Mouse (Mus musculus): ENCODE measurements around the gene Psmd3. TPM values are rescaled to one million over a fixed set of nuclear protein-coding genes. Genes with fewer than 3 reads are reported as not detected.
A peak's percentile ranks its signal among the peaks of the same experiment; 100 is the strongest.

The Psmd3 gene
- polyA plus RNA-seq, 1 experiment = 57.7 TPM

DNA sequence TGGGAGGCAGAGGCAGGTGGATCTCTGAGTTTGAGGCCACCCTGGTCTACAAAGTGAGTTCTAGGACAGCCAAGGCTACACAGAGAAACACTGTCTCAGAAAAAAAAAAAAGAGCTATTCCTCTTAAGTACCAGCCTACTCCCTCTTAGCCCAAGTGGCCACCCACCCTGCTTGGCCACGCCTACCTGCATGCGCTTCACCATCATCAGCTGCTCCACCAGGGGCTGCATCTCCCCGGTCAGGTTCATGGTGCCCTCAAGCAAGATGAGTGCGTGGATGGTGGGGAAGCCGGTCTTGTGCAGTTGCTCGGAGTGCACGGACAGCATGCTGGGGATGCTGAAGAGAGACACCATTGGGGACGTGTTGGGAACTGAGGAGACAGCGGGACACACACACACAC is 33.6 kb downstream of the Psmd3 start:
- TF ChIP-seq CTCF (IDR thresholded peaks at IDR 0.05; ENCODE audit: control insufficient read depth, insufficient read depth, low read length) (no peak), POLR2A (IDR thresholded peaks at IDR 0.05; ENCODE audit: borderline replicate concordance, control insufficient read depth, low read depth, low read length) (no peak)
- no peak overlapping the region for H3K27ac ChIP-seq (ENCODE audit: control insufficient read depth, insufficient read depth, low read depth, low read length, poor library complexity)
- H3K4me1 ChIP-seq (ENCODE audit: control insufficient read depth, insufficient read depth, low read length) = peaks cover 2% of the 10 kb centered on the region; the same call in 1 of the 2 replicates
- no peak overlapping the region for H3K4me3 ChIP-seq (replicated peaks; ENCODE audit: control insufficient read depth, low read depth, low read length)
- 90% methylated on average over 9 of the region's 9 CpGs for WGBS

- H3K4me1 ChIP-seq (ENCODE audit: control insufficient read depth, insufficient read depth, low read length) = no peaks in the 10 kb centered on the region; the same call in 1 of the 2 replicates
- 28% methylated on average over 13 of the region's 13 CpGs for WGBS
- peak; percentile 70 for TF ChIP-seq CTCF (IDR thresholded peaks at IDR 0.05; ENCODE audit: control insufficient read depth, insufficient read depth, low read length)
- TF ChIP-seq POLR2A (IDR thresholded peaks at IDR 0.05; ENCODE audit: borderline replicate concordance, control insufficient read depth, low read depth, low read length) = no peak
- H3K27ac ChIP-seq (ENCODE audit: control insufficient read depth, insufficient read depth, low read depth, low read length, poor library complexity) = no peak overlapping the region
- H3K4me3 ChIP-seq (replicated peaks; ENCODE audit: control insufficient read depth, low read depth, low read length) = no peak overlapping the region
Observed at GRCm38 (mm10) chr11:98717904-98718303, 35.5 kb downstream of the Psmd3 start.

GRCm38 (mm10) chr11:98720756-98721155 is 38.4 kb downstream of the Psmd3 start:
- WGBS = 77% methylated on average over 2 of the region's 2 CpGs
- H3K27ac ChIP-seq (ENCODE audit: control insufficient read depth, insufficient read depth, low read depth, low read length, poor library complexity) = no peak overlapping the region
- TF ChIP-seq CTCF (IDR thresholded peaks at IDR 0.05; ENCODE audit: control insufficient read depth, insufficient read depth, low read length) = no peak
- no peak for TF ChIP-seq POLR2A (IDR thresholded peaks at IDR 0.05; ENCODE audit: borderline replicate concordance, control insufficient read depth, low read depth, low read length)
- no peaks in the 10 kb centered on the region for H3K4me1 ChIP-seq (ENCODE audit: control insufficient read depth, insufficient read depth, low read length)
- no peak overlapping the region for H3K4me3 ChIP-seq (replicated peaks; ENCODE audit: control insufficient read depth, low read depth, low read length)

DNA sequence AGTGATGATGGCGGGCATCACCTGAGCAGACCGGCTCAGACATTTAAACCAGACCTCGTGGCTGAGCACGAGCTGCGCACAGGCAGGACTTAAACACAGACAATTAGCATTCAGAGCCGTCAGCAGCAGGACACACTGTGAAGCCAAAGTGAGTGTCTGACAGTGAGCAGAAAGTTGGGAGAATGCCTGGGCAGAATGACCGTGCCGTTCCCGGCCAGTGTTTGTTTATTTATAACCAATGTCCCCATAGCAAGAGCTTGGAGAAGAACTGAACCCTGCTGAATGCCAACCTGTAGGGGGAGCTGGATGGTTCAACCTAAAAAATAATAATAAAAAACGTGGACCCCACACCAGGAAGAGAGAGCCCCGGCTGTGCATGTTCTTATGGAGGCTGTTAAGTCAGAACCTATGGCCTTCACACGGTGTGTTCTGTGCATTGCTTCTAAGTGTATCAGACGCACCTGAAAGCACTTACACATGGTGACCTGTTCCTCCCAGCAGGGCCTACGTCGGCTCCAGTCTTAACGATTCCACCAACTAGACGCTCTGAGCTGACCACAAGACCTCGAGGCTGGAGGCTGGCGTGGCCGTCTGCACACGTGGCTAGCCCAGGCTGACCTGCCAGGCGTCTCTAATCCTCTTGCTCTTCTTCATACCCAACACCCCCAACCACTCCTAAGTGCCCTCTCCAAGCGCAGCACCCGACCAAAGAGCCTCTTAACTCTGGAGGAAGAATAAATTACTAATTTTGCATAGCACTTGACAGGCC is 39.3 kb downstream of the Psmd3 start:
- Histone ChIP-seq H3K4me3 (replicated peaks; ENCODE audit: control insufficient read depth, low read depth, low read length) (no peak overlapping the region), H3K4me1 (ENCODE audit: control insufficient read depth, insufficient read depth, low read length) (no peaks in the 10 kb centered on the region), H3K27ac (ENCODE audit: control insufficient read depth, insufficient read depth, low read depth, low read length, poor library complexity) (no peak overlapping the region)
- TF ChIP-seq POLR2A (IDR thresholded peaks at IDR 0.05; ENCODE audit: borderline replicate concordance, control insufficient read depth, low read depth, low read length) = no peak
- TF ChIP-seq CTCF (IDR thresholded peaks at IDR 0.05; ENCODE audit: control insufficient read depth, insufficient read depth, low read length) = no peak
- 80% methylated on average over 24 of the region's 24 CpGs for WGBS

DNA sequence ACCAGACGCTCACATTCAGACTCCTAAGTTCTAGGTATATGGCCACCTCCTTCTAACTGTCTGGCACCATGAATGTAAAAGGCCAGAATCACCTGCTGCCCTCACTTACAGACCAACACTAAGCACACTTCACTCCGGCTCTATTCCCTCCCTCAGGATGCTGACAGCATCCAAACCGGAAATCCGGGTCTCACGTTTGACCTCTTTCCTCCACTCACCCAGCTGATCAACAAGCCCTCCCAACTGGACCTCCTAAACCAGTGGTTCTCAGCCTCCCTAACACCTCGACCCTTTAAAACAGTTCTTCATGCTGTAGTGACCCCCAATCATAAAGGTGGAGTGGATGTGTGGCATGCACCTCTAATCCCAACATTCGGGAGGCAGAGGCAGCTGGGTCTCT is 40.7 kb downstream of the Psmd3 start:
- no peak overlapping the region for H3K4me3 ChIP-seq (replicated peaks; ENCODE audit: control insufficient read depth, low read depth, low read length)
- 77% methylated on average over 7 of the region's 7 CpGs for WGBS

GRCm38 (mm10) chr11:98725926-98726506 is 43.7 kb downstream of the Psmd3 start:
- no peaks in the 10 kb centered on the region for H3K4me1 ChIP-seq (ENCODE audit: control insufficient read depth, insufficient read depth, low read length)
- H3K27ac ChIP-seq (ENCODE audit: control insufficient read depth, insufficient read depth, low read depth, low read length, poor library complexity) = no peak overlapping the region
- no peak for TF ChIP-seq POLR2A (IDR thresholded peaks at IDR 0.05; ENCODE audit: borderline replicate concordance, control insufficient read depth, low read depth, low read length)
- TF ChIP-seq CTCF (IDR thresholded peaks at IDR 0.05; ENCODE audit: control insufficient read depth, insufficient read depth, low read length) = no peak
- 88% methylated on average over 15 of the region's 15 CpGs for WGBS
- H3K4me3 ChIP-seq (replicated peaks; ENCODE audit: control insufficient read depth, low read depth, low read length) = no peak overlapping the region

More for the DNA sequence above, 40.7 kb downstream of the Psmd3 start:
- no peaks in the 10 kb centered on the region for H3K4me1 ChIP-seq (ENCODE audit: control insufficient read depth, insufficient read depth, low read length)
- TF ChIP-seq POLR2A (IDR thresholded peaks at IDR 0.05; ENCODE audit: borderline replicate concordance, control insufficient read depth, low read depth, low read length) = no peak
- TF ChIP-seq CTCF (IDR thresholded peaks at IDR 0.05; ENCODE audit: control insufficient read depth, insufficient read depth, low read length) = no peak
- no peak overlapping the region for H3K27ac ChIP-seq (ENCODE audit: control insufficient read depth, insufficient read depth, low read depth, low read length, poor library complexity)

GRCm38 (mm10) chr11:98729119-98729588 is 46.8 kb downstream of the Psmd3 start, which contains the start of gene Med24:
Gene Med24 (minus strand): TSS chr11:98729435.
- peak within 1 kb of the TSS; percentile 95 for H3K4me3 ChIP-seq (replicated peaks; ENCODE audit: control insufficient read depth, low read depth, low read length)
- no peak within 1 kb of the TSS; the same call in 1 of the 2 replicates for H3K27ac ChIP-seq (ENCODE audit: control insufficient read depth, insufficient read depth, low read depth, low read length, poor library complexity)
- no peak for TF ChIP-seq CTCF (IDR thresholded peaks at IDR 0.05; ENCODE audit: control insufficient read depth, insufficient read depth, low read length)
- TF ChIP-seq POLR2A (IDR thresholded peaks at IDR 0.05; ENCODE audit: borderline replicate concordance, control insufficient read depth, low read depth, low read length) = no peak
- WGBS = under 1% methylated on average over 16 of the region's 16 CpGs
- no peaks in the 10 kb centered on the region for H3K4me1 ChIP-seq (ENCODE audit: control insufficient read depth, insufficient read depth, low read length)

DNA sequence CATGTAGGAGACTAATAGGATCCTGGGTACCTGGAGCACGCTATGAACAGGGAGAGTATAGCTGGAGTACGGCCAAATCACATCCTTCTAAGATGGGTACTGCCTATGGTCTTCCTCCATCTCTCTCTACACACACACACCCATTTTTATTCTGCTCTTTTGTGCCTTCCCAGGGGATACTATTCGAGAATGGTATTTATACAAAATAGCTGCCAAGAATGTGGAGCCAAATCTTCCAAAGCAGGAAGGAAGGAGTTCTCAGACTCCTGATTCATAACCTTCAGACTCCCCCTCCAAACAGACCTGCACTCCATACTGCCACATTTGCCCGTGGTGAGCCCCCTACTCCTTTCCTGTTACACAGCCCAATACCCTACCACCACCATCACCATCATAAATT is 48.4 kb downstream of the Psmd3 start:
- H3K27ac ChIP-seq (ENCODE audit: control insufficient read depth, insufficient read depth, low read depth, low read length, poor library complexity) = no peak overlapping the region
- TF ChIP-seq CTCF (IDR thresholded peaks at IDR 0.05; ENCODE audit: control insufficient read depth, insufficient read depth, low read length) (no peak), POLR2A (IDR thresholded peaks at IDR 0.05; ENCODE audit: borderline replicate concordance, control insufficient read depth, low read depth, low read length) (no peak)
- H3K4me3 ChIP-seq (replicated peaks; ENCODE audit: control insufficient read depth, low read depth, low read length) = no peak overlapping the region
- 68% methylated on average over 4 of the region's 4 CpGs for WGBS
- no peaks in the 10 kb centered on the region for H3K4me1 ChIP-seq (ENCODE audit: control insufficient read depth, insufficient read depth, low read length)

All from bone marrow, adult 2 months (tissue).